Mouse (Mus musculus): ENCODE measurements around the gene Pop4. TPM values are rescaled to one million over a fixed set of nuclear protein-coding genes. Genes with fewer than 3 reads are reported as not detected.
A peak's percentile ranks its signal among the peaks of the same experiment; 100 is the strongest.
"Not testable (repeated sequence)": the region's sequence is repeated elsewhere in the genome, so short reads cannot be mapped to it uniquely, and the experiment has no call there.

Pop4 gene
- 10 to 100 TPM; 33.6 to 36.5 TPM for total RNA-seq (2021)
- long read RNA-seq, transcript Pop4-201 (7 exons, 2,113 nt): major isoform, 28 of 38 reads
- long read RNA-seq, partial matches to known transcripts: 0 of 38 reads
- long read RNA-seq, other reads (novel, unspliced or antisense): 10 of 38 reads

DNA sequence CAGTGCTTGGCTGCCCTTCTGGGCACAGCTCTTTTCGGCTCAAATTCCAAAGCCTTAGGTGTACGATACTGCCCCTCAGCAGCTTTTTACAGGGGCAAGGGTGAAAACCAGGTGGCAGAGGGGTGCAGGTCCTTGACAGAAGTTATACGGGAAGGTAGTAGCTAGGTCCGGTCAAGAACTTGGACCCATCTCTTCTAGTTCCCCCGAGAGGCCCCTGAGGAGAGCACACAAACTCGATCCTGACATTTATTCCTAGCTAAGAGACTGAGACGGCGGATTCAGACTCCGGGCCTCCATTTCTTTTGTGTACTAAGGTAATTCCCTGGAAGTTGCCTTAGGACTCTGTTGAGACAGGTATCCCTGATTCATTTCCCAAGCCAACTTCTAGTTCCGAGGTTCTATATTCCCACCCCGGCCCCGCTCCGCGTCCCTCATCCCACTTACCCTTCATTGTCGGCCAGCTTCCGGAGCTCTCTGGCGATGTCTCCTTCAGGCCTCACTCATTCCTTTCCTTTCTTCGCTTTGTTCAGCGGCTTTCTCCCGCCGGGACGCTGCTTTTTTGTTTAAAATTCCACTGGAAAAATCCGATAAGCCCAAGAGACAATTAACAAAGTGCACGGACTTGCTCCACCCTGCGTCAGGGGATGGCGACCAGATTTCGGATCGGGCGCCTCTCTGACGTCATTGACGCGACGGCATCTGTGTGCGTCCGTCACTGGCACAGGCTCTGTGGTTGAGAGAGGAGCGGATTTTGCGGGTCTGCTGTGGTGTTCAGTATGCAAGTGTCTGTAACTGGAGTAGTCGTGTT, at the start of gene Pop4:
Gene Pop4 (minus strand): TSS at position 721 of the 808 bp plus-strand sequence.
- peak; percentile 96 for DNase-seq (ENCODE audit: low spot score in 2 of 2)

DNA sequence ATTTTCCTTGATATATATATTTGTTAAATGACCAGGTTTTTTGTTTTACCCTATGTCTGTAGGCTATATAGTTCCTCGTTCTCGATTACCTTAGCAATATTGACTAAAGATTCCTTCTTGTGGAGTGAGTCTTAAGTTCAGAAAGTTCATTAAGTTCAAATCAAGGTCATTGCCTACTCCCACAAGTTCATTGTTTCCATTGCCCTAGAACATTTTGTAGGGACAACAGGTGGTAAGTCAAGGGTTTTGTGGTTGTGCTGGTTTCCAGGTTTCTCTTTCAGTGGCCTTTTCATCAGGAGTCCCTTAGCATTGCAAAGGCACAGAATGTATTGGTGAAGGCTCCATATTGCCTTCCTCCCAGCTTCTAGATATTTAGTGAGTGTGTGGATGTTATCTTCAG, 49.4 kb upstream of the Pop4 start:
- no peak for DNase-seq (ENCODE audit: low spot score in 2 of 2)

DNA sequence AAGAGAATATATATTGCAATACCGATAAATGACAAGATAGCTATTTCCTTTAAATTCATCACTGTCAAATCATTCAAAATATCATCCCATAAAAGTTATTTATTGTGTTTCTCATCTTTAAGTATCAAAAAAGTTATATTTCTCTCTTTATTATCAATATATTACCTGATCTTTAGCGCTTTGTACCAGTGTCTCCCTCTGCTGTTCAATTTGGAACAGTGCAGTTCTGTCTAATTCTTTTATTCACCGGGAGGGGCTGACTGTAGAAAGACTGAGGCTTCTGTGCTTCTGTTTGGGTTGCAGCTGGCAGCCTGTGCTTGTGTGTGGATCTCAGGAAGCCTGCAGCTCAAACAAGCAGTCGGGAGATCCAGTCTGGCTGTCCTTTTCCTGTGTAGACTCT, 11.0 kb upstream of the Pop4 start:
- DNase-seq (ENCODE audit: low spot score in 2 of 2): not testable (repeated sequence)

DNA sequence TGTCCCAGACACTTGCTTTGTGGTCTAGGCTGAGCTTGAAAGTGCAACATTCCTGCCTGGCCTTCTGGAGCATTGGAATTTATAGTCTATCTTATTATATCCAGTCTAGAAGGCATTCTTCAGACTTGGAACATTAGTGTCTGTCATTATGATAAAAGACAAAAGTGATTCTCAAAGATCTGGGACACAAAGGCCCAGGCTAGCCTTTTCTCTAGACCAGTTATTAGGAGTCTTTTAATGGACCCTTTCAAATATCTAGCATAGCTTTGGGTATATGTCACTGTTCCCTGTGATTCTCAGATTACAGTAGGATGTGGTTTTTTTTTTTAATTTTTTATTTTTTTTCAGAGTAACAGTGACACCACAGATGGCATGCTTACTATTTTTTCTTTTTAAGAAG, 1.3 kb upstream of the Pop4 start:
- DNase-seq (ENCODE audit: low spot score in 2 of 2): no peak

GRCm38 (mm10) chr7:38271859-38272258, 636 bp upstream of the Pop4 start:
- DNase-seq (ENCODE audit: low spot score in 2 of 2): no peak

- DNase-seq (ENCODE audit: low spot score in 2 of 2): no peak
These were observed 238 bp upstream of the Pop4 start for GRCm38 (mm10) chr7:38271511-38271811.

- DNase-seq (ENCODE audit: low spot score in 2 of 2): peak; percentile 42 to 53
These were observed 4.1 kb downstream of the Pop4 start for GRCm38 (mm10) chr7:38267006-38267680.

GRCm38 (mm10) chr7:38262406-38262805, 8.8 kb downstream of the Pop4 start:
- peak; percentile 24 to 34 for DNase-seq (ENCODE audit: low spot score in 2 of 2)

GRCm38 (mm10) chr7:38259631-38260030, 11.6 kb downstream of the Pop4 start:
- no peak for DNase-seq (ENCODE audit: low spot score in 2 of 2)

GRCm38 (mm10) chr7:38253441-38253840, 17.8 kb downstream of the Pop4 start:
- DNase-seq (ENCODE audit: low spot score in 2 of 2): no peak

DNA sequence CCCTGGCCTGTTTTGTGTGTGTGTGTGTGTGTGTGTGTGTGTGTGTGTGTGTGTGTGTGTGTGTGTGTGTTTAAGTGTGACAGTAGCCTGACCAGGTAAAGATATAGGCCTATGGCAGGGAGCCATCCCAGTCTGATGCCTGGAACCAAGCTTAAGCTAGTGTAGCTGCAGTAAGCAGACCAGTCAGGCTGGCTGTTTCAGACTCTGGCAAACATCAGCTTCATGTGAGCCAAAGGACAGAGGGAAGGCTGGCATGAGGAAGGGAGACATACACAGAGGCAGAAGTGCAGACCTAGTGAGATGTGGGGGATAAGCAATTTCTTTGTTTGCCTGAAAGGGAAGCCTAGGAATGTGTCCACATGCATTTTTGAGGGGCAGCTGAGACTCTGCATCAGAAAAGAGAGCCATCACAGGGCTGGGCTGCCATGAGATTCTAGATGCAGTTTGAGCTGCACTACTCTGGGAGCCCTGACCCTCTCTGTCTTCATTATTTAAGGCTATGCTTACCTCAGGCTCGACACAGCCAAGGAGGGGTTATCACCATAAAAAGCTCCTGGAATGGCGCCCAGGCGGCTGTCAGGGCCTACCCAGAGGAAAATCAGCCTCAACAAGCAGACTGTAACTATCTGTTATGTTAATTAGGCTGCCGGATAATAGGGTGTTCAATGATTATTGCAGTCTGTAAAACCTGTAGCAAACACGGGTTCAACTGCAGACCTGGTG, 19.6 kb downstream of the Pop4 start:
- DNase-seq (ENCODE audit: low spot score in 2 of 2): peak; percentile 30 to 37

GRCm38 (mm10) chr7:38242417-38242816, 28.8 kb downstream of the Pop4 start:
- DNase-seq (ENCODE audit: low spot score in 2 of 2): no peak

DNA sequence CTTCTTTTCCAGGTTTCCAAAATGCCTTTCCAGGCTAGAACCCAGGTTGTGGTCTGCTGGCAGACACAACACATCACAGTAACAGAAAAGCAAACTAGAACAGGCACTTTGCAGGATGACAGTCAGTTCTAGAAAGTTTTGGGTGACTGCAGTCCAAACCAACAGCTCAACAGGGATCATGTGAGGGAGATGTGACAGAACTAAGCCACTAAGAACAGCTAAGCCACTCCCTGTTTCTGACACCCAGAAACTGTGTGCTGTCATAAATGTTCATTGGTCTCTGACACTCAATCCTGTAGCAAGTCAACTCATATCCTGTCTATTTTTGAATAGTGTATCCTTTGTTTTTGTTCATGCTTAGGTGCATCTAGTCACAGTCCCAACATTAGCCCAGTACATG, 34.1 kb downstream of the Pop4 start:
- DNase-seq (ENCODE audit: low spot score in 2 of 2): no peak

- DNase-seq (ENCODE audit: low spot score in 2 of 2): no peak
These were observed 34.7 kb downstream of the Pop4 start for GRCm38 (mm10) chr7:38236400-38237105.

- DNase-seq (ENCODE audit: low spot score in 2 of 2): no peak
These were observed 40.9 kb downstream of the Pop4 start for GRCm38 (mm10) chr7:38230285-38230684.

GRCm38 (mm10) chr7:38228329-38228728, 42.9 kb downstream of the Pop4 start:
- no peak for DNase-seq (ENCODE audit: low spot score in 2 of 2)

DNA sequence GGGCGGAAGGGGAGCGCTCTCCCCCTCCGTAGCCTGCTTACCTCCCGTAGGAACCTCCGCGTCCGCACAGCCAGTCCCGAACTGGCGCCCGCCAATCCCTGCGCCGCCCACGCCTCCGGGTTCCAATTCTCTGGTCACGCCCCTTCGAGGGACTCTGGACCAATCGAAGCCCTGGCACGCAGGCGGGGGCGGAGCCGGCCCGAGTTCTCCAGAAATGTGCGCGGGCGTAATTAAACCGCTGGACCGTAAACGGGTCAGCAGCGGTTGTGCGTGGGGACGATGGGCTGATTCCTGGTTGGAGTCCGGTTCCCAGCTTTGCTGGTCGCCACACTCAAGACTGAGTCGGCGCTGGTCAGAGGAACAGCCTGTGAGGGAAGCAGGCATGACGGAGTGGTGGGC, 43.3 kb downstream of the Pop4 start, which contains the start of gene Plekhf1:
Gene Plekhf1 (minus strand): TSS at position 117 of the 399 bp plus-strand sequence.
- DNase-seq (ENCODE audit: low spot score in 2 of 2): peak; percentile 80 to 83

DNA sequence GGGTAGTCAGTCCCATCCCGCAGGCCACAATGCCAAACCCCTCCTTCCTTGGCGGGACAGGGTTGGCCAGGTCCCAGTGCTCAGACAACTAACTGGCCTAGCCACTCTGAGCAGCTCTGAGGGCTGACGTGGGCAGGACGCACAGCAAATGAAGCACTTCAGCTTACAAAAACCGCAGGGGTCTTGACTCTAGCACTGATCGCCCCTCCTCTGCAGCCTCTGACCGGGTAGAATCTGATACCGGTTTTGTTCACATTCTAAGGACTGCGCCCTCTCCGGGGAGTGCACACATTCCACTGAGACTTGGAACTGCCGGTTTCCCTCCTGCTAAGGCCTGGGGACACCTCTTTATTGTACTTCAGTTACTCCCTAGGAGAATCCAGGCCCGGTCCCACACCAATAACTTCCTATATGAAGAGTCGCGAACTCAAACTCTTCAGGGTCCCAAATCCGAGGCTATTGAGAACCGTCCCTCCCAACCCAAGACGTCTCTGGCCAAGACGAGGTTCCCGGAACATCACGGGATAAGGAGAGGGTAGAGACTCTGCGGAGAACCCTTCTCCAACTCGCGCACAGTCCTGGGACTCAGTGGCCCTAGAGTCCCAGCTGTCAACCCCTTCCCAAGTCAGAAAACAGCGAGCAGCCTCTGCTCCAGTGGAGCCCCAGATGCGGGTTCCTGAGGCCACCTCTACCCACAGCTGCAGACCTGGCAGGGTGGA, 43.9 kb downstream of the Pop4 start:
- peak; percentile 58 to 62 for DNase-seq (ENCODE audit: low spot score in 2 of 2)

DNA sequence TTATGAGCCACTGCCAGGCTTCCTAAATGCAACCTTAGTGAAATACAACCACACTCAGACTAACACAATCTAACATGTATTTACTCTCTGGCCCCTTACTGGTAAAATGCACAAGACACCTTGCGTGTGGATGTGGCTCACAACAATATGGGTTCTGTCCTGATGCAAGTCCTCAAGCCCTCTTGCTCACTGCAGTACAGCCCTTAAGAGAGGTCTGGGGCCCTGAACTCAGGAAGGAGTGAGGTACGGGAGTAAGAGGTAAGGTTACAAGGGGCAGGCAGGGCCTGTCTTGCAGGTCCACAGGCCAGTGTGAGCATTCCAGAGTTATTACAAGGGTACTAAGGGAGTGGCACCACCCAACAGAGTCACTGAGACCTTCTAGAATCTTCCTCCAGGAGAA, 45.0 kb downstream of the Pop4 start:
- DNase-seq (ENCODE audit: low spot score in 2 of 2): no peak

- DNase-seq (ENCODE audit: low spot score in 2 of 2): no peak
These were observed 46.5 kb downstream of the Pop4 start for GRCm38 (mm10) chr7:38224577-38225369.

Data from layer of hippocampus, postnatal 10 days (tissue).